Mouse (Mus musculus) urinary bladder, postnatal 0 days (tissue): ENCODE data around the gene Gja3. TPM values are rescaled to one million over a fixed set of nuclear protein-coding genes. Genes with fewer than 3 reads are reported as not detected.

Experiments
- polyA plus RNA-seq: library from polyadenylated mRNA; unstranded; fragments of >200 nt; fragmentation: Nextera tagmentation; extraction: Ambion mirVana; gene quantifications from 2 replicates; pipeline ENCODE4 v1.2.1, GENCODE M21; 2015

Gene Gja3
- polyA plus RNA-seq, result 0.06 and 0.07 TPM in 2 replicates

DNA sequence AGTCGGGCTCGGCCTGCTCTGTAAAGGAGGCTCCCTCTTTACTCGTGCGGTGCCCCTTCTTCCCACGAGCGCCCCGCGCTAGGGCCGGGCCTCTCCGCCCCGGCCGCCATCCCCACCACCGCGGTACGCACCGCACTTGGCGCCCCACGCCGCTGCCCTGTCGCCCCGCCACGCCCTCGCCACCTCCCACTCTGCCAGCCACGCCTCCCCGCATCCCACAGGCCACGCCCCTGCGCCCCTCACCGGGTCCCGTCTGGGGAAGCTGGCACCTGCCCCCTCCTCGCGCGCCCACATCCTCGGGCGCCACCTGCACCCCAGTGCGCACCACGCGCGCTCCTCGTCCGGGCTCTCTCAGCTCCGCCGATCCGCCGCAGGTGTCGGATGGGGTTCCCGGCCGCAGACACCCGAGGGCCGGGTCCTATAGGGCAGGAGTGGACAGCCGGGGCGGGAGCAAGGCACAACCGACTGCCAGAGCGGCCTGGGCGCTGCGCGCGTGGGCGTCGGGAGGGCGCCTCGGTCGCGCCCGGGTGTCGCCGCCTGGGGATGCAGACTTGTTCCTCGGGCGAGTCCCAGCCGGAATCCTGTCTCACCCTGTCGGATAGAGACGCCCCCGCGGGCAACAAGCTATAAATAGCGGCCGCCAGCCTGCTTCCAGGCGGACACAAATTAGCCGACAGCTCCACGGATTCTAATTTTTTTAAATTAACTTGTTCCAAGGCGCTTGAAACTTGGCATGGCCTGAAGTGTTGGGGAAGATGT lies at the start of gene Gja3:
Gene Gja3 (minus strand): TSS at position 538 of the 759 bp plus-strand sequence.

DNA sequence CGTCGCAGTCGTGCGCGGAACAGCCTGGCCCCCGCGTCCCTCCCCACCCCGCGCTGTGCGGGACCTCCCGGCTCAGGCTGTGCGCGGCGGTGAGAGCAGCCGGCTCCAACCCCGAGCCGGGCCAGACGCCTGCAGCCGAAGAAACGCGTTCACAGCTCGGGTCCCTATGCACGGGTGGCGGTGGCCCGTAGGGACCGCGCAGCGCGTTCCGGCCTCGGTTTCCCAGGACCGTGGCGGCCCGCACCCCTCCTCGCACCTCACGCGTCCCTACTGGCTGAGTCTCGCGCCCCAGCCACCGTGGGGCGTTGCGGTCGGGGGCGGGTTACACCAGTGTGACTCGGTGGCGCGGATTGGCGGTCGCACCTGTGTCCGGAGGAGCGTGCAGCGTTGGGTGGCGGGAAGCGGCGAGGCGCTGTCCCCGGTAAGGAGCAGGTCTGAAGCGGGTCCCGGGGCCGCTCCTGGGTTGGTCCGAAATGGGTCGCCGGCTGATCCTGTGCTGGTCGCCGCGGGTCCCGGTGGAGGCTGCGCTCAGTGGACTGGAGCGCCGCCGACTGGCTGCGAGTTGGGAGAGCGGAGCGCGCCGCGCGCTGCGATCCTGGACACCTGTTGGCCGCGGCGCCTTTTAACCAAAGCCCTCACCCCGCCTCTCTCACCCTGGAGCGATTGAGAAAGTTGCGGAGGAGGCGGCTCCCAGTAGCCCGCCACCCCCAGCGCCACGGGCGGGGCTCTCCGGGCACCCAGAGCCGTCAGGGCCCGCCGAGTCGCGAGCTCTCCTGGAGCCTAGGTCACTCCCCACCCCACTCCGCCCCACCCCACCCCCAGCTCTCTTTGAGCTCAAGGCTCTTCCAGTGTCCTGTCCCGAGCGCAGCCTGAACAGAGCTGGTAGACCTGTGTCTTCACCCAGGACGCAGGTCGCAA lies 46.5 kb upstream of the Gja3 start, which contains the start of gene Gjb2:
Gene Gjb2 (minus strand): TSS at position 597 of the 918 bp plus-strand sequence.

Other genes with a start within 250 kb of the Gja3 start
- gene Zmym5, start 246.4 kb downstream of the Gja3 start, polyA plus RNA-seq, result 13.9 and 18.9 TPM in 2 replicates
- 12.2 and 17.2 TPM in 2 replicates for gene Zmym2, start 171.4 kb downstream of the Gja3 start, polyA plus RNA-seq
- 4.6 and 6.7 TPM in 2 replicates for gene Gjb2, start 46.6 kb upstream of the Gja3 start, polyA plus RNA-seq
- 0.10 TPM in 1 of 2 replicates, not detected in the other for gene Gm4491, start 57.8 kb upstream of the Gja3 start, polyA plus RNA-seq
- gene Gjb6, start 75.5 kb upstream of the Gja3 start, polyA plus RNA-seq, result 34.7 and 36.1 TPM in 2 replicates